Comparison of ENCODE assay signal across 7 mouse cellular contexts in the genomic region with DNA sequence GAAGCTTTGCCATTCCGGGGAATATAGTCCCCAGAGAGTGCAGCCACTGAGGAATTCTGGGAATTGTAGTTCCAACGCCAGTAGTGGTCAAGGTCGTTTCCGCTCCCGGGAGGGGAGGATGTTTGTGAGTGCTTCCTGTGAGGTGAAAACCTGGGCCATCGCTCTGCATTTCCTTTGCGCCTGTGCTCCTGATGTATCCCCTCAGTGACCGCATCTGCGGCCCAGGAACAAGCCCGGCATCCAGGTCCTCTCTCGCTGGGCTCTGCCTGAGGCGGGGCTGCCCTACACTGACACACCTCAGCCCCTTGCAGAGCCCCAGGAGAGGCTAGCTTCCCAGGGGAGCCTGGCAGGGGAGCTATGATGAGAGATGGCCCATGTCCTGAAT. TPM values are rescaled to one million over a fixed set of nuclear protein-coding genes. Genes with fewer than 3 reads are reported as not detected.
A peak's percentile ranks its signal among the peaks of the same experiment; 100 is the strongest.
DNase-seq lines count a peak whose midpoint lies in the region; ATAC-seq and TF ChIP-seq lines count a peak whose summit lies in the region.

Gene Zfp93 (plus strand): TSS at position 133 of the 385 bp plus-strand sequence.

- H3K4me1 ChIP-seq in intestine, postnatal 0 days (replicated peaks; ENCODE audit: control insufficient read depth, insufficient read depth, low read length): 0 out of 2 replicates have a peak, but pooled peaks cover 4% of the 10 kb centered on the region
- H3K4me1 ChIP-seq in midbrain, embryonic 10.5 days: peaks cover 18% of the 10 kb centered on the region

- no peak within 1 kb of the TSS for H3K27ac ChIP-seq in intestine, postnatal 0 days (ENCODE audit: low read depth, low read length)
- H3K27ac ChIP-seq in midbrain, embryonic 10.5 days (replicated peaks): peak within 1 kb of the TSS; percentile 88

- H3K4me2 ChIP-seq in intestine, postnatal 0 days (replicated peaks; ENCODE audit: low read depth): peak within 1 kb of the TSS; percentile 77

- WGBS in intestine, postnatal 0 days: 2% methylated on average over 12 of the region's 12 CpGs
- WGBS in midbrain, embryonic 10.5 days: 1% methylated on average over 12 of the region's 12 CpGs

- intact Hi-C loops in left cerebral cortex, postnatal 36 days (cut with DNase I): no loop called here

- H3K9ac ChIP-seq in intestine, postnatal 0 days (ENCODE audit: low read depth, low read length): peak within 1 kb of the TSS; percentile 40; the same call in 1 of the 2 replicates

- H3K36me3 ChIP-seq in intestine, postnatal 0 days (ENCODE audit: control insufficient read depth, insufficient read depth): peaks cover 12% of the 10 kb centered on the region
- peaks cover 24% of the 10 kb centered on the region for H3K36me3 ChIP-seq in midbrain, embryonic 10.5 days

- DNase-seq in adrenal gland, postnatal 25 days: peak; percentile 73
- peak; percentile 84 for DNase-seq in embryo, embryonic 9.5 days (ENCODE audit: extremely low spot score)
- DNase-seq in left cerebral cortex, postnatal 36 days (ENCODE audit: low spot score in 2 of 2): peak; percentile 79 to 80
- DNase-seq in midbrain, embryonic 10.5 days (ENCODE audit: low spot score): peak; percentile 82
- DNase-seq in right cerebral cortex, postnatal 4 days: peak; percentile 65

- H3K27me3 ChIP-seq in intestine, postnatal 0 days (replicated peaks; ENCODE audit: control insufficient read depth, insufficient read depth, low read length): no peaks in the 10 kb centered on the region
- no peaks in the 10 kb centered on the region for H3K27me3 ChIP-seq in midbrain, embryonic 10.5 days (ENCODE audit: low read depth, poor library complexity, severe bottlenecking)

- H3K4me3 ChIP-seq in intestine, postnatal 0 days (ENCODE audit: low read depth, low read length): peak within 1 kb of the TSS; percentile 46
- peak within 1 kb of the TSS; percentile 74 for H3K4me3 ChIP-seq in midbrain, embryonic 10.5 days

- no peak for TF ChIP-seq CTCF in intestine, postnatal 0 days (IDR thresholded peaks at IDR 0.05; ENCODE audit: low read depth)

- peak; percentile 98 for ATAC-seq in granulocyte monocyte progenitor cell, adult 5-6 weeks (replicated peaks; ENCODE audit: poor library complexity, severe bottlenecking)
- peak; percentile 91 for ATAC-seq in intestine, postnatal 0 days

- H3K9me3 ChIP-seq in intestine, postnatal 0 days (ENCODE audit: control insufficient read depth): no peaks in the 10 kb centered on the region
- no peaks in the 10 kb centered on the region for H3K9me3 ChIP-seq in midbrain, embryonic 10.5 days (replicated peaks)

RNA-seq across cellular contexts. Expression of gene Zfp93, which starts in this region (rescaled TPM):
- total RNA-seq in adrenal gland, postnatal 25 days (2021): 7.2 and 8.7 TPM in 2 replicates
- total RNA-seq in granulocyte monocyte progenitor cell, adult 5-6 weeks (2014; fragmentation: Nextera tagmentation): 1.3 and 3.9 TPM in 2 replicates
- total RNA-seq in granulocyte monocyte progenitor cell, adult 5-6 weeks (2017): 1.1 and 3.0 TPM in 2 replicates
- polyA plus RNA-seq in intestine, postnatal 0 days (2015; fragmentation: Nextera tagmentation; extraction: Ambion mirVana): 2.2 and 3.2 TPM in 2 replicates
- 10 to 100 TPM; 11.8 to 12.6 TPM for total RNA-seq in left cerebral cortex, postnatal 36 days (2021)
- polyA plus RNA-seq in midbrain, embryonic 10.5 days (2016; fragmentation: Nextera tagmentation; extraction: Ambion mirVana): 6.2 and 7.4 TPM in 2 replicates
